Mouse (Mus musculus): ENCODE measurements around the gene Ppp1r15b. TPM values are rescaled to one million over a fixed set of nuclear protein-coding genes. Genes with fewer than 3 reads are reported as not detected.

The Ppp1r15b gene
- polyA plus RNA-seq, 1 experiment = 31.7 TPM

GRCm38 (mm10) chr1:133188719-133189118 is 57.8 kb downstream of the Ppp1r15b start:
- Histone ChIP-seq H3K4me3 (replicated peaks; ENCODE audit: insufficient read depth, low read depth, low read length) (no peak overlapping the region), H3K27me3 (ENCODE audit: control insufficient read depth, insufficient read depth, low read length) (no peaks in the 10 kb centered on the region; the same call in 1 of the 2 replicates), H3K4me1 (ENCODE audit: control insufficient read depth, insufficient read depth, low read length) (0 out of 2 replicates have a peak, but pooled peaks cover 6% of the 10 kb centered on the region), H3K27ac (ENCODE audit: insufficient read depth, low read length) (no peak overlapping the region)
- 74% methylated on average over 8 of the region's 8 CpGs for WGBS
- TF ChIP-seq CTCF (IDR thresholded peaks at IDR 0.05; ENCODE audit: borderline replicate concordance, insufficient read depth, low read depth, low read length) (no peak), POLR2A (IDR thresholded peaks at IDR 0.05; ENCODE audit: borderline replicate concordance, insufficient read depth, low read length) (no peak)
- no peak for DNase-seq

Other genes with a start within 250 kb of the Ppp1r15b start
- gene Mdm4, start 100.6 kb upstream of the Ppp1r15b start, polyA plus RNA-seq (2012; rRNA removed) = 76.2 and 77.8 TPM in 2 replicates
- gene Pik3c2b, start 85.5 kb upstream of the Ppp1r15b start, polyA plus RNA-seq (2012; rRNA removed) = 12.9 and 15.5 TPM in 2 replicates
- gene Plekha6, start 33.1 kb downstream of the Ppp1r15b start, polyA plus RNA-seq (2012; rRNA removed) = 73.7 and 77.2 TPM in 2 replicates
- gene Golt1a, start 178.7 kb downstream of the Ppp1r15b start, polyA plus RNA-seq (2012; rRNA removed) = not detected in 2 replicates
- not detected in 2 replicates for gene Kiss1, start 190.7 kb downstream of the Ppp1r15b start, polyA plus RNA-seq (2012; rRNA removed)
- gene Ren1, start 219.4 kb downstream of the Ppp1r15b start, polyA plus RNA-seq (2012; rRNA removed) = 0.08 and 0.13 TPM in 2 replicates
- 5.0 and 5.6 TPM in 2 replicates for gene Etnk2, start 232.4 kb downstream of the Ppp1r15b start, polyA plus RNA-seq (2012; rRNA removed)

Measured in cerebellum, adult 2 months (tissue).